Mouse (Mus musculus): ENCODE results near the gene Ggta1.

The Ggta1 gene

GRCm38 (mm10) chr2:35400739-35401138 is 62.3 kb downstream of the Ggta1 start:
- WGBS, result 94% methylated on average over 7 of the region's 7 CpGs

GRCm38 (mm10) chr2:35398184-35398828 is 64.7 kb downstream of the Ggta1 start:
- 75% methylated on average over 6 of the region's 6 CpGs for WGBS

- 20% methylated on average over 11 of the region's 11 CpGs for WGBS
Observed at GRCm38 (mm10) chr2:35397590-35398173, 65.3 kb downstream of the Ggta1 start.

- 16% methylated on average over 5 of the region's 5 CpGs for WGBS
Observed at GRCm38 (mm10) chr2:35397096-35397495, 65.9 kb downstream of the Ggta1 start, which contains the start of gene 4930402F06Rik. TSS of gene 4930402F06Rik (minus strand) at chr2:35397175.

GRCm38 (mm10) chr2:35385441-35385871 is 77.6 kb downstream of the Ggta1 start:
- WGBS, result 36% methylated on average over 9 of the region's 9 CpGs

- 80% methylated on average over 9 of the region's 9 CpGs for WGBS
Observed at GRCm38 (mm10) chr2:35379306-35379705, 83.7 kb downstream of the Ggta1 start.

- WGBS, result 74% methylated on average over 6 of the region's 6 CpGs
Observed at GRCm38 (mm10) chr2:35377600-35377999, 85.4 kb downstream of the Ggta1 start.

GRCm38 (mm10) chr2:35373003-35373402 is 90.0 kb downstream of the Ggta1 start:
- 29% methylated on average over 3 of the region's 3 CpGs for WGBS

- WGBS, result 77% methylated on average over 2 of the region's 2 CpGs
Observed at GRCm38 (mm10) chr2:35367629-35368028, 95.4 kb downstream of the Ggta1 start, which contains the start of gene 4930568D16Rik. TSS of gene 4930568D16Rik (minus strand) at chr2:35367729.
